Mouse (Mus musculus): ENCODE results near the gene Catsperd. TPM values are rescaled to one million over a fixed set of nuclear protein-coding genes. Genes with fewer than 3 reads are reported as not detected.

The Catsperd gene
- polyA plus RNA-seq (2015; fragmentation: Nextera tagmentation; extraction: Ambion mirVana): 0.48 and 0.68 TPM in 2 replicates

GRCm38 (mm10) chr17:56627530-56628277 lies at the start of gene Catsperd:
Gene Catsperd (plus strand): TSS chr17:56628143.
- no peaks in the 10 kb centered on the region for H3K9me3 ChIP-seq
- peak; percentile 64 for ATAC-seq
- H3K4me2 ChIP-seq (replicated peaks): peak within 1 kb of the TSS; percentile 86
- peak within 1 kb of the TSS; percentile 96 for H3K4me3 ChIP-seq (replicated peaks)
- WGBS: 7% methylated on average over 26 of the region's 26 CpGs
- peak within 1 kb of the TSS; percentile 39 for H3K9ac ChIP-seq
- peaks cover 3% of the 10 kb centered on the region; the same call in 1 of the 2 replicates for H3K36me3 ChIP-seq
- no peaks in the 10 kb centered on the region for H3K27me3 ChIP-seq (replicated peaks)
- peaks cover 17% of the 10 kb centered on the region for H3K4me1 ChIP-seq (replicated peaks)
- peak within 1 kb of the TSS; percentile 88 for H3K27ac ChIP-seq

GRCm38 (mm10) chr17:56583071-56583470 lies 44.9 kb upstream of the Catsperd start:
- Histone ChIP-seq H3K9me3 (no peaks in the 10 kb centered on the region), H3K4me2 (replicated peaks) (peak overlapping the region; percentile 76), H3K27me3 (replicated peaks) (no peaks in the 10 kb centered on the region), H3K9ac (peak overlapping the region; percentile 89), H3K27ac (no peak overlapping the region), H3K4me3 (replicated peaks) (peak overlapping the region; percentile 87), H3K4me1 (replicated peaks) (peaks cover 41% of the 10 kb centered on the region), H3K36me3 (peaks cover 42% of the 10 kb centered on the region)
- 71% methylated on average over 1 of the region's 1 CpGs for WGBS
- no peak for ATAC-seq

- Histone ChIP-seq H3K27me3 (replicated peaks) (no peaks in the 10 kb centered on the region), H3K27ac (peak overlapping the region; percentile 97), H3K4me1 (replicated peaks) (peaks cover 43% of the 10 kb centered on the region), H3K36me3 (peaks cover 41% of the 10 kb centered on the region), H3K4me3 (replicated peaks) (peak overlapping the region; percentile 87), H3K9ac (peak overlapping the region; percentile 89), H3K4me2 (replicated peaks) (peak overlapping the region; percentile 76), H3K9me3 (no peaks in the 10 kb centered on the region)
- whole genome bisulfite sequencing: 2% methylated on average over 33 of the region's 33 CpGs
- peak; percentile 0; the same call in 1 of the 2 replicates for ATAC-seq
These were observed 44.2 kb upstream of the Catsperd start for GRCm38 (mm10) chr17:56583611-56584256.

GRCm38 (mm10) chr17:56584257-56585130 lies 43.4 kb upstream of the Catsperd start, which contains the start of the genes Safb2 and Safb:
Gene Safb2 (minus strand): TSS chr17:56584585.
Gene Safb (plus strand): TSS chr17:56584825.
- peaks cover 43% of the 10 kb centered on the region for H3K36me3 ChIP-seq
- peak; percentile 96 for ATAC-seq

GRCm38 (mm10) chr17:56585171-56585821 lies 42.6 kb upstream of the Catsperd start:
- under 1% methylated on average over 61 of the region's 61 CpGs for WGBS
- H3K36me3 ChIP-seq: peaks cover 44% of the 10 kb centered on the region
- H3K27me3 ChIP-seq (replicated peaks): no peaks in the 10 kb centered on the region
- H3K9me3 ChIP-seq: no peaks in the 10 kb centered on the region
- peak overlapping the region; percentile 87 for H3K4me3 ChIP-seq (replicated peaks)
- ATAC-seq: peak; percentile 29
- peak overlapping the region; percentile 95 for H3K27ac ChIP-seq
- peaks cover 45% of the 10 kb centered on the region for H3K4me1 ChIP-seq (replicated peaks)
- H3K4me2 ChIP-seq (replicated peaks): peak overlapping the region; percentile 79
- peak overlapping the region; percentile 69 for H3K9ac ChIP-seq

More at GRCm38 (mm10) chr17:56584257-56585130, 43.4 kb upstream of the Catsperd start, which contains the start of the genes Safb2 and Safb:
- Histone ChIP-seq H3K4me1 (replicated peaks) (peaks cover 43% of the 10 kb centered on the region), H3K9me3 (no peaks in the 10 kb centered on the region), H3K27me3 (replicated peaks) (no peaks in the 10 kb centered on the region), H3K9ac (peak within 1 kb of the TSS; percentile 89), H3K27ac (peak within 1 kb of the TSS; percentile 97), H3K4me2 (replicated peaks) (peak within 1 kb of the TSS; percentile 79), H3K4me3 (replicated peaks) (peak within 1 kb of the TSS; percentile 87)
- WGBS: under 1% methylated on average over 97 of the region's 101 CpGs

- no peak overlapping the region for H3K27ac ChIP-seq
- 88% methylated on average over 1 of the region's 1 CpGs for WGBS
- H3K4me2 ChIP-seq (replicated peaks): no peak overlapping the region
- H3K4me1 ChIP-seq (replicated peaks): peaks cover 36% of the 10 kb centered on the region
- no peaks in the 10 kb centered on the region for H3K9me3 ChIP-seq
- H3K9ac ChIP-seq: no peak overlapping the region
- H3K27me3 ChIP-seq (replicated peaks): no peaks in the 10 kb centered on the region
- no peak for ATAC-seq
- H3K36me3 ChIP-seq: peaks cover 43% of the 10 kb centered on the region
- no peak overlapping the region for H3K4me3 ChIP-seq (replicated peaks)
These were observed 40.2 kb upstream of the Catsperd start for GRCm38 (mm10) chr17:56587773-56588172.

- Histone ChIP-seq H3K9me3 (no peaks in the 10 kb centered on the region), H3K4me2 (replicated peaks) (no peak overlapping the region), H3K4me1 (replicated peaks) (peaks cover 29% of the 10 kb centered on the region), H3K36me3 (peaks cover 53% of the 10 kb centered on the region), H3K27me3 (replicated peaks) (no peaks in the 10 kb centered on the region), H3K9ac (no peak overlapping the region), H3K4me3 (replicated peaks) (no peak overlapping the region), H3K27ac (no peak overlapping the region)
- 88% methylated on average over 4 of the region's 4 CpGs for WGBS
- ATAC-seq: no peak
These were observed 39.0 kb upstream of the Catsperd start for GRCm38 (mm10) chr17:56588921-56589320.

- no peak for ATAC-seq
- Histone ChIP-seq H3K4me1 (replicated peaks) (peaks cover 15% of the 10 kb centered on the region; the same call in 1 of the 2 replicates), H3K4me3 (replicated peaks) (no peak overlapping the region), H3K27me3 (replicated peaks) (no peaks in the 10 kb centered on the region), H3K27ac (no peak overlapping the region), H3K9me3 (no peaks in the 10 kb centered on the region), H3K4me2 (replicated peaks) (no peak overlapping the region), H3K9ac (no peak overlapping the region), H3K36me3 (peaks cover 75% of the 10 kb centered on the region)
These were observed 35.4 kb upstream of the Catsperd start for GRCm38 (mm10) chr17:56592553-56592952.

GRCm38 (mm10) chr17:56593527-56594271 lies 34.2 kb upstream of the Catsperd start:
- H3K4me3 ChIP-seq (replicated peaks): no peak overlapping the region
- no peaks in the 10 kb centered on the region for H3K27me3 ChIP-seq (replicated peaks)
- 0 out of 2 replicates have a peak, but pooled peaks cover 8% of the 10 kb centered on the region for H3K4me1 ChIP-seq (replicated peaks)
- H3K4me2 ChIP-seq (replicated peaks): no peak overlapping the region
- no peak overlapping the region for H3K9ac ChIP-seq
- no peaks in the 10 kb centered on the region for H3K9me3 ChIP-seq
- no peak for ATAC-seq
- peaks cover 73% of the 10 kb centered on the region for H3K36me3 ChIP-seq
- 78% methylated on average over 8 of the region's 8 CpGs for WGBS
- no peak overlapping the region for H3K27ac ChIP-seq

GRCm38 (mm10) chr17:56603186-56604069 lies 24.5 kb upstream of the Catsperd start:
- H3K4me3 ChIP-seq (replicated peaks): no peak overlapping the region
- H3K27ac ChIP-seq: no peak overlapping the region
- 0 out of 2 replicates have a peak, but pooled peaks have one; percentile 13 for ATAC-seq
- H3K9me3 ChIP-seq: no peaks in the 10 kb centered on the region
- H3K4me1 ChIP-seq (replicated peaks): peaks cover 3% of the 10 kb centered on the region
- 95% methylated on average over 28 of the region's 28 CpGs for WGBS
- no peak overlapping the region for H3K9ac ChIP-seq
- H3K27me3 ChIP-seq (replicated peaks): no peaks in the 10 kb centered on the region
- no peak overlapping the region for H3K4me2 ChIP-seq (replicated peaks)
- peaks cover 71% of the 10 kb centered on the region for H3K36me3 ChIP-seq

Data from intestine, embryonic 15.5 days (tissue).